Mouse (Mus musculus) heart, postnatal 0 days (tissue): ENCODE data around the gene Kif23.

Experiments
- CTCF ChIP-seq: IDR thresholded peaks from 2 replicates; pipeline ENCODE4 v1.5.1; 2016; ENCODE audit warnings: antibody characterized with exemption, control low read depth, low read depth
- EP300 ChIP-seq: IDR thresholded peaks from 2 replicates; pipeline ENCODE4 v1.6.1; 2016; ENCODE audit warnings: antibody characterized with exemption, low read depth

GRCm38 (mm10) chr9:61889855-61890254 is 56.7 kb downstream of the Kif23 start:
- TF ChIP-seq CTCF, result no peak
- TF ChIP-seq EP300, result no peak
